Mouse (Mus musculus): ENCODE results near the gene Ankrd39. TPM values are rescaled to one million over a fixed set of nuclear protein-coding genes. Genes with fewer than 3 reads are reported as not detected.

The Ankrd39 gene
- polyA plus RNA-seq, 1 experiment, result 30.8 TPM

DNA sequence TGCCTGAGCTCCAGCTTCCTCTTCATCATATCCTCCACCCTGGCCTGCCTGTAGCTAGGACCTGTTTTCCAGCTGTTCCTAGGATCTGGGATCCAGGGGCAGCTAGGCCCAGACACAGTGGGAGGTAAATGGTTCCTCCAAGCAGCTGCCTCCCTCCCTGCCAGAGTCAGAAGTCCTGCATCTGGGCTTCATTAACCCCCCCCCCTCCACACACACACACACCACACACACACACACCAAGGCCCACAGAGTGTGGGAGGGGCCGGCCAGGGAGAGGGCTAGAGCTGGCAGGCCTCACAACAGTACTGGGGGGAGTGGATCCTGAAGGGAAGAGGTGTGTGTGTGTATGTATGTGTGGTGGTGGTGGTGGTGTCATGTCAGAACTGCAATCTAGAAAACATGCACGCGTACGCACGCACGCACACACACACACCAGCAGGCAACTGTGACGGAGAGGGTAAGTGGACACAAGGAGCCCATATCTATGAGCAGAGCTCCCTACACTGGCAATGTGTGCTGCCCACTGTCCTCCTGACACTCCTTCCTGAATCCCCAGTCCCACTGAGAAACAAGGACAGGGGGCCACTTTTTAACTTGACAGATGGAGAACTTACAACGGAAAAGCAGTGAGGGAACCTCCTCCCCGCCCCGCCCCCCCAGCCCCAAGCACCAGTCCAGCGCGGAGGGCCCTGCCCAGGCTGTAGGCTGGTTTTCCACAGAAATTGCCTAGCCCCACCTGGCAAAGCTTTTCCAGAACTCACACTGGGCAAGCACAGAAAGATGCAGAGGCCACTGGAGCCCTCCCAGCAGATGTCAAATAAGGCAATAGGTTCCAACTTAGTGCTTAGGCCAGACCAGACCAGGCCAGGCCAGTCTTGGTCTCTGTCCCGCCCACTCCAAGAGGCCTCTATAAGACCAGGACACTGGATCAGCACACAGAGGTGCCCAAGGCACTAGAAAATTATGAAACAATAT lies 41.5 kb upstream of the Ankrd39 start:
- Histone ChIP-seq H3K4me1 (ENCODE audit: control insufficient read depth, insufficient read depth, low read length) (peaks cover 20% of the 10 kb centered on the region), H3K27me3 (ENCODE audit: control insufficient read depth, insufficient read depth, low read length) (no peaks in the 10 kb centered on the region), H3K27ac (ENCODE audit: insufficient read depth, low read length) (no peak overlapping the region), H3K4me3 (replicated peaks; ENCODE audit: insufficient read depth, low read depth, low read length) (no peak overlapping the region)
- DNase-seq, result no peak
- TF ChIP-seq CTCF (IDR thresholded peaks at IDR 0.05; ENCODE audit: borderline replicate concordance, insufficient read depth, low read depth, low read length) (no peak), POLR2A (IDR thresholded peaks at IDR 0.05; ENCODE audit: borderline replicate concordance, insufficient read depth, low read length) (no peak)
- 75% methylated on average over 13 of the region's 13 CpGs for WGBS

DNA sequence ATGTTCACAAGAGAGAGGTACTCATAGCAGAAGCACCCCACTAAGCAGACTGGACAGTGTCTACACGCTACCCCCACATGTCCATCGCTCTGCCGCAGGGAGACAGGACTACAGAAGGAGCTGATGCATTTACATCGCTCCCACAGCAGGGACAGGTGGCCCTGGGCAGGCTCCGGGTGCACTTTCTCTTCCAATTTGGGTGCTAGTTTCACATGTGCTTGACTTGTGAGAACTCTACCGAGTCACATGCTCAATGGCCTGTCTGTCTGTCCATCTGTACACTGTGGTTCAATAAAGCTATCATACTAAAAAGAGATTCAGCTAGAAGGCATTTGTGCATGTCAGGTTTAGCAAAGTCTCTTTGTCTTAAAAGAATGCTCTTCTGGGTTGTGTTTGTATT lies 40.6 kb upstream of the Ankrd39 start:
- no peak for DNase-seq
- Histone ChIP-seq H3K4me3 (replicated peaks; ENCODE audit: insufficient read depth, low read depth, low read length) (no peak overlapping the region), H3K27ac (ENCODE audit: insufficient read depth, low read length) (no peak overlapping the region), H3K27me3 (ENCODE audit: control insufficient read depth, insufficient read depth, low read length) (no peaks in the 10 kb centered on the region), H3K4me1 (ENCODE audit: control insufficient read depth, insufficient read depth, low read length) (peaks cover 20% of the 10 kb centered on the region)
- WGBS, result 84% methylated on average over 6 of the region's 6 CpGs
- TF ChIP-seq POLR2A (IDR thresholded peaks at IDR 0.05; ENCODE audit: borderline replicate concordance, insufficient read depth, low read length), result no peak

DNA sequence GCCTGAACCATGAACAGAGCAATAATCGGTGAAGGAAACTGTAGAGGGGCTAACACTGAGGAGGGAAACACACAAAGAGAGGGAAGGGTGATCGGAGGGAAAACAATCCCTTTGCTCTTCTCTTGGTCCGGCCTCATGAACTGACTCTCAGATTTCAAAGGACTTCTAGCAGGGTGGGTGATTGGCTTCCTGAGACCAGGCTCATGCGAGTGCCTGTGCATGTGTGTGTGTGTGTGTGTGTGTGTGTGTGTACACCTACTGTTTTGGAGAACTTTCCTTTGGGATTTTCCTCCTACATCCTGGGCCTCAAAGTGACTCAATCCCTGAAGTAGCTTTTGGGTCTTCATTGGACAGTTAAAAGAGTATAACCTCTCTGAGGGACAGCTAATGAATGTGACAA lies 39.0 kb upstream of the Ankrd39 start:
- Histone ChIP-seq H3K27me3 (ENCODE audit: control insufficient read depth, insufficient read depth, low read length) (no peaks in the 10 kb centered on the region), H3K27ac (ENCODE audit: insufficient read depth, low read length) (no peak overlapping the region), H3K4me3 (replicated peaks; ENCODE audit: insufficient read depth, low read depth, low read length) (no peak overlapping the region), H3K4me1 (ENCODE audit: control insufficient read depth, insufficient read depth, low read length) (peaks cover 25% of the 10 kb centered on the region)
- 91% methylated on average over 4 of the region's 4 CpGs for WGBS
- TF ChIP-seq POLR2A (IDR thresholded peaks at IDR 0.05; ENCODE audit: borderline replicate concordance, insufficient read depth, low read length) (no peak), CTCF (IDR thresholded peaks at IDR 0.05; ENCODE audit: borderline replicate concordance, insufficient read depth, low read depth, low read length) (no peak)
- DNase-seq, result no peak

DNA sequence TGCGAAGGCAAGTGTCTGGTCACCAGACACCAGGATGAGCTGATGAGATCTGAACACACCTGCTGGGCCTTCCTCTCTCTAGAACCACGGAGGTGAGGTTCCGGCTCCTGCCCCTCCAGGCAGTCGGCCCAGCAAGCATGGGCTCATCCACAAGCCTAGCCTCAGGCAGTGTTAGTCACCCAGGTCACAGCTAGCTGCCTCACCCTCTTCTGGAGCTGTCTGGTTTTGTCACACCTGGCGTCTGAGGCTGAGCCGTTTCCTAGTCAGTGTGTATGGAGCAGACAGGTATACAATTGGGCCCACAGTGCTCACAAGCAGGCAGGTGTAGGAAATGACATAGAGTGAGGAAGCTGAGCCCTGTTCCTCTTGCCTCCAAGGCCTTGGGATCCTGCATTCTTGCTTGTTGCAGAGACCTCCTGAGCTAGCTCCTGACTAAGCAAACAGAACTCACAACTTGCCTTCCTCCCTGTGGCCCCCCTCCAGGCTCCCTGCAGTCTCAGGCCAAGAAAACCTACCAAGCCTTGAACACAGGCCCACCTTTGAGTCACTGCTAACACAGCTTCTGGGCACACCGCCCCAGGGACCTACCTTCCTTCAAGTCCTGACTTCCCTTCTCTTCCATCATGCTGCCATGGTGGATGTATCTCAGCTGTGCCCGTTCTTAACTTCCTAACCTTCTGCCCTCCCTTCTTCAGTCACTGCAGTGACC lies 36.3 kb upstream of the Ankrd39 start:
- peaks cover 23% of the 10 kb centered on the region for H3K4me1 ChIP-seq (ENCODE audit: control insufficient read depth, insufficient read depth, low read length)
- DNase-seq, result no peak
- H3K27me3 ChIP-seq (ENCODE audit: control insufficient read depth, insufficient read depth, low read length), result no peaks in the 10 kb centered on the region
- no peak overlapping the region for H3K27ac ChIP-seq (ENCODE audit: insufficient read depth, low read length)
- H3K4me3 ChIP-seq (replicated peaks; ENCODE audit: insufficient read depth, low read depth, low read length), result no peak overlapping the region
- WGBS, result 95% methylated on average over 8 of the region's 8 CpGs
- no peak for TF ChIP-seq POLR2A (IDR thresholded peaks at IDR 0.05; ENCODE audit: borderline replicate concordance, insufficient read depth, low read length)
- no peak for TF ChIP-seq CTCF (IDR thresholded peaks at IDR 0.05; ENCODE audit: borderline replicate concordance, insufficient read depth, low read depth, low read length)

DNA sequence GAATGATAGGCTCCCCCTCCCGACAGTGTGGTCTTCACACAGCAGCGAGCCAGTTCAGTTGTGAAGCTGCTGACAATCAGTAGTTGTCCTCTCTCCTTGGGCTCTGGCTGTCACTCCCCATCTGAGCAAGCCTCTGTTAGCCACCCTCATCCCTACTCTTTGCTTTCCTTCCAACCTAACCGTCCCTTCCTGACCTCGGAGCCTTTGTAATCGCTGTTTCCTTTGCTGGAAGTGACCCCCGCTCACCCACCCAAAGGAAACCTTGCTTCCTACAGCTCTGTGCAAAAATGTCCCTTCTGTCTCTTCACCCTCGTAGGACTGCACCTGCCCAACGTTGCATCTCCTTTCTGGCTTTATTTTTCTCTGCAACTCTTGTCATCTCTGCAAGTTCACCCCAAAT lies 35.0 kb upstream of the Ankrd39 start:
- Histone ChIP-seq H3K27ac (ENCODE audit: insufficient read depth, low read length) (no peak overlapping the region), H3K27me3 (ENCODE audit: control insufficient read depth, insufficient read depth, low read length) (no peaks in the 10 kb centered on the region), H3K4me1 (ENCODE audit: control insufficient read depth, insufficient read depth, low read length) (peaks cover 20% of the 10 kb centered on the region), H3K4me3 (replicated peaks; ENCODE audit: insufficient read depth, low read depth, low read length) (no peak overlapping the region)
- WGBS, result 89% methylated on average over 8 of the region's 8 CpGs
- DNase-seq, result no peak
- TF ChIP-seq POLR2A (IDR thresholded peaks at IDR 0.05; ENCODE audit: borderline replicate concordance, insufficient read depth, low read length) (no peak), CTCF (IDR thresholded peaks at IDR 0.05; ENCODE audit: borderline replicate concordance, insufficient read depth, low read depth, low read length) (no peak)

DNA sequence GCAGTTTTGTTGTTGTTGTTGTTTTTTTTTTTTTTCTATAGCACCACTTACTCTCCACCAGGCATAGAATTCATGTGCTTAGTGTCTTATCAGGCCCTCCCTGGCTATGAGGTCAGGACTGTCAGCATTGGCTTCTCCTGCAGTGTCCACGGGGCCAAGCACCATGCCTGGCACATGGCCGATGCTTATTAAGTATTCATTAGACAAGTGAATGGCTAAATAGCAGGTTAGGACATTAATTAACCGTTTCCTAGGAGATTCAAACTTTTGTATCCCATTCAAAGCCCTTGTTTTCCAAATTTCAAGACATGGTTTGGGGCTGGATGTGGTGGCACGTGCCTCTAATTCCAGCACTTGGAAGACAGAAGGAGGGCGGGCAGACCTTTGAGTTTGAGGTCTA lies 34.0 kb upstream of the Ankrd39 start:
- Histone ChIP-seq H3K4me1 (ENCODE audit: control insufficient read depth, insufficient read depth, low read length) (peaks cover 20% of the 10 kb centered on the region), H3K27me3 (ENCODE audit: control insufficient read depth, insufficient read depth, low read length) (no peaks in the 10 kb centered on the region), H3K4me3 (replicated peaks; ENCODE audit: insufficient read depth, low read depth, low read length) (no peak overlapping the region), H3K27ac (ENCODE audit: insufficient read depth, low read length) (no peak overlapping the region)
- WGBS, result 56% methylated on average over 5 of the region's 5 CpGs
- peak; percentile 36 to 49 for DNase-seq
- no peak for TF ChIP-seq CTCF (IDR thresholded peaks at IDR 0.05; ENCODE audit: borderline replicate concordance, insufficient read depth, low read depth, low read length)

DNA sequence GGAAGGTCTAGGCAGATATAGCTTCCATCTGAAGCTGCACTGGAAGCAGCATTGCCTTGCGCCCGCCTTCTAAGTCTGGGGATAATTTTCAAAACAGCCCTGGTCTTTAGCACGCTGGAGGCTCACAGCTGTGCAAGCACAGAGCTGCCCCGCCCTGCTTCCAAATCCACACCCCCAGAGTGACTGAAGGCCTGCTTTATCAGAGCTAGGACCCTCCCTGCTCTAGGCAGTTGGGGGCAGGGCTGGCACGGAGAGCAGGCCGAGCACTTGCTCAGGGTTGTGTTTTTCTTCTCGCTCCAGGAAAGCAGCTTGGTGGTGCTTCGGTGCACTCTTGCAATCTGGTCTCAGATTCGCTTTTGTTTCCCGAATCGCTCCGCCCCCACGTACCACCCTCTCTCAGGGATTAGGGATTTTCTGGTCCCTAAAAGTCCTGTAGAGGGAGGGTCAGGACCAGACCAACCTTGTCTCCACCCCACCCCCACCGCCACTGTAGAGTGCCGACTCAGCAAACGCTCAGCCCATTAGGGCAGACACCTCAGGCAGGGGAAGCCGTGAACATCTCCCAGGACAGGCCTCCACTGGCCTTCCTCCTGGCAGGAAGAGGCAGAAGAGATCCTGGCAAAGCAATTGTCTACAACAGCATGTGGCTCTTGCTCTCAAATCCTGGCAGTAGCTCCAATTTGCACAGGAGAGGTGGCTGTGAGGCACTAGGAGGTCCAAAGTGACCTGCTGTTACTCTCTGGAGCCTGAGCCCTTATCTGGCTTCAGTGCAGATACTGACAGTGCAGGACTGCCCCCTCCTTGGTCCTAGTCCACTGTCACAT lies 33.4 kb upstream of the Ankrd39 start:
- Histone ChIP-seq H3K27ac (ENCODE audit: insufficient read depth, low read length) (peak overlapping the region; percentile 2; the same call in 1 of the 2 replicates), H3K4me1 (ENCODE audit: control insufficient read depth, insufficient read depth, low read length) (peaks cover 20% of the 10 kb centered on the region), H3K4me3 (replicated peaks; ENCODE audit: insufficient read depth, low read depth, low read length) (no peak overlapping the region), H3K27me3 (ENCODE audit: control insufficient read depth, insufficient read depth, low read length) (no peaks in the 10 kb centered on the region)
- peak; percentile 68 to 80 for DNase-seq
- WGBS, result 14% methylated on average over 17 of the region's 17 CpGs
- TF ChIP-seq CTCF (IDR thresholded peaks at IDR 0.05; ENCODE audit: borderline replicate concordance, insufficient read depth, low read depth, low read length) (no peak), POLR2A (IDR thresholded peaks at IDR 0.05; ENCODE audit: borderline replicate concordance, insufficient read depth, low read length) (no peak)

Measured in cerebellum, adult 2 months (tissue).